Mouse (Mus musculus) ES-E14 (cell line): ENCODE measurements around the gene Tchhl1.

ENCODE experiments used
- CHD2 ChIP-seq: IDR thresholded peaks from 2 replicates; pipeline ENCODE4 v1.6.1; 2014; ENCODE audit warnings: mild to moderate bottlenecking, low read depth, low read length, inconsistent platforms
- ZC3H11A ChIP-seq: IDR thresholded peaks from 2 replicates; pipeline ENCODE4 v1.6.1; 2012; ENCODE audit warnings: low read depth, mild to moderate bottlenecking, inconsistent platforms, low read length, borderline replicate concordance

- TF ChIP-seq ZC3H11A, result no peak
- no peak for TF ChIP-seq CHD2
These were observed 23.6 kb downstream of the Tchhl1 start for GRCm38 (mm10) chr3:93492176-93492575.
